Comparison of ENCODE assay signal across 12 mouse cellular contexts in the genomic region with DNA sequence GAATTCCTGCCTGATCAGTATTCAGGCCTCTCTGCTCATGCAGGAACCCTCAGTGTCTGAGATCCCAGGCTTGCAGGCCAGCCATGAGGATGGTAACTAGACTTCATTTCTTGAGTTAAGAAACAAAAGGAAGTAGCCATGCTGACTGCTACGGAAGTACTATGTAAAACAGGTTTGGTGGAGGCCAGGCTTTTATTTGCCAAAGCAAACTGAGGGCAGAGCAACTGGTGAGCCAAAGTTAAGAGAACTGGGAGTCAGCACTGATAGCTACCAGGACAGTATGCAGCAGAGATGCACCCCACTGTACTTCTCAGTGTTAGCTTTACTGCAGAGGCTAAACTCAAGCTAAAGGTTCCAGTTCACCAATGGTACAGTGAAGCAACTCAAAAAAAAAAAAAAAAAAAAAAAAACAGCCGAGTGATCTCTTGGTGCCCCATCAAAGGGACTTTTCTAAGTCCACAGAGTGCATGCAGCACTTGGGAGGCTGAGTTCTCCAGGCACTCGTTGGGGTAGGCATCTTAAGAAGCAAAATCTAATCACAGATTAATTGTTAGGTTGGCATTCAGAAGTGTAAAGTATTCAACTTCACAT. TPM values are rescaled to one million over a fixed set of nuclear protein-coding genes. Genes with fewer than 3 reads are reported as not detected.
DNase-seq lines count a peak whose midpoint lies in the region; ATAC-seq and TF ChIP-seq lines count a peak whose summit lies in the region.
"Had no signal": no experiment of that assay in that cellular context is flagged by ENCODE, and none has a peak within 500 bp of the region (broad histone marks: within the 10 kb centered on the region; RNA-seq: fewer than 3 reads in every experiment).

No protein-coding gene starts in this region.

- DNase-seq in layer of hippocampus, adult 2 months (ENCODE audit: low spot score in 2 of 2), result no peak
- no peak for DNase-seq in layer of hippocampus, postnatal 10 days (ENCODE audit: low spot score in 2 of 2)
- DNase-seq in CD4-positive, CD25-positive, alpha-beta regulatory T cell, adult 2 months (ENCODE audit: low read depth, low spot score), result peak; percentile 47
- DNase-seq in liver, postnatal 0 days, result no peak
- no peak for DNase-seq in embryo, embryonic 9.5 days (ENCODE audit: extremely low spot score)
- DNase-seq in adrenal gland, adult 8-10 months, result no peak
- DNase-seq: kidney, adult 9 months; right cerebral cortex, adult 18-20 months; thymus, postnatal 36 days had no signal

- H3K27me3 ChIP-seq in liver, postnatal 0 days (ENCODE audit: insufficient read depth, low read length), result no peaks in the 10 kb centered on the region
- H3K27me3 ChIP-seq: embryonic facial prominence, embryonic 12.5 days; megakaryocyte, embryonic 14.5 days had no signal

- WGBS in liver, postnatal 0 days (ENCODE audit: insufficient replicate concordance), result 11% methylated on average over 3 of the region's 3 CpGs

- H3K4me2 ChIP-seq in liver, postnatal 0 days (ENCODE audit: low read depth, low read length), result peak overlapping the region; percentile 33
- H3K4me2 ChIP-seq: embryonic facial prominence, embryonic 12.5 days had no signal

- TF ChIP-seq EP300 in liver, postnatal 0 days (IDR thresholded peaks at IDR 0.05; ENCODE audit: low read depth), result no peak

- H3K4me1 ChIP-seq in bone marrow macrophage, adult 2 months (ENCODE audit: control insufficient read depth, insufficient read depth, low read length), result peaks cover 34% of the 10 kb centered on the region
- peaks cover 59% of the 10 kb centered on the region for H3K4me1 ChIP-seq in liver, postnatal 0 days (ENCODE audit: insufficient read depth)

- peak overlapping the region; percentile 70 for H3K27ac ChIP-seq in layer of hippocampus, adult 2 months
- H3K27ac ChIP-seq in bone marrow macrophage, adult 2 months (ENCODE audit: insufficient read depth, low read depth, low read length), result peak overlapping the region; percentile 24
- peak overlapping the region; percentile 48 for H3K27ac ChIP-seq in liver, postnatal 0 days (ENCODE audit: low read depth)
- H3K27ac ChIP-seq: embryonic facial prominence, embryonic 12.5 days had no signal

- TF ChIP-seq POLR2A in bone marrow macrophage, adult 2 months (IDR thresholded peaks at IDR 0.05; ENCODE audit: borderline replicate concordance, low read depth, low read length), result no peak

- H3K9me3 ChIP-seq in liver, postnatal 0 days (ENCODE audit: low read length), result no peaks in the 10 kb centered on the region
- H3K9me3 ChIP-seq: embryonic facial prominence, embryonic 12.5 days; megakaryocyte, embryonic 14.5 days had no signal

- TF ChIP-seq CTCF in layer of hippocampus, adult 2 months (conservative IDR thresholded peaks at IDR 0.05), result no peak
- TF ChIP-seq CTCF in bone marrow macrophage, adult 2 months (IDR thresholded peaks at IDR 0.05; ENCODE audit: low read depth, low read length), result no peak
- TF ChIP-seq CTCF in liver, postnatal 0 days (IDR thresholded peaks at IDR 0.05; ENCODE audit: low read depth), result no peak

- H3K9ac ChIP-seq in liver, postnatal 0 days (replicated peaks), result no peak overlapping the region
- H3K9ac ChIP-seq: embryonic facial prominence, embryonic 12.5 days had no signal

- H3K4me3 ChIP-seq in layer of hippocampus, adult 2 months, result no peak overlapping the region
- no peak overlapping the region for H3K4me3 ChIP-seq in bone marrow macrophage, adult 2 months (ENCODE audit: insufficient read depth, low read length)
- no peak overlapping the region for H3K4me3 ChIP-seq in liver, postnatal 0 days (ENCODE audit: low read depth, low read length)
- H3K4me3 ChIP-seq: embryonic facial prominence, embryonic 12.5 days; megakaryocyte, embryonic 14.5 days had no signal

- peaks cover 17% of the 10 kb centered on the region for H3K36me3 ChIP-seq in liver, postnatal 0 days (replicated peaks; ENCODE audit: insufficient read depth, low read length)

- no peak for ATAC-seq in liver, postnatal 0 days

RNA-seq across cellular contexts. Expression of a gene that starts 8.6 kb away (rescaled TPM):
- 10 to 100 TPM; 79.8 to 80.8 TPM for total RNA-seq in layer of hippocampus, adult 2 months (2021)
- total RNA-seq in layer of hippocampus, postnatal 10 days (2021), result 100 to 1,000 TPM; 109 to 112 TPM
- polyA plus RNA-seq in bone marrow macrophage, adult 2 months (2012; ENCODE audit: insufficient read depth, insufficient read length, missing spikeins), result 52.5 and 53.9 TPM in 2 replicates
- 18.0 and 18.5 TPM in 2 replicates for polyA plus RNA-seq in liver, postnatal 0 days (2015; fragmentation: Nextera tagmentation; extraction: Ambion mirVana)
- total RNA-seq in adrenal gland, adult 8-10 months (2022), result 100 to 1,000 TPM in 1 of 4 experiments, 10 to 100 TPM in 3; 52.9 to 103 (median 87.4) TPM
